Mouse (Mus musculus) MEL (cell line): Measurements from ENCODE around the gene Fgfr2. TPM values are rescaled to one million over a fixed set of nuclear protein-coding genes. Genes with fewer than 3 reads are reported as not detected.

Source experiments
- DNase-seq: peaks from one replicate; pipeline ENCODE4 v3.0.0; 2011; ENCODE audit warnings: low read depth, low spot score
- H3K27ac ChIP-seq: 2 replicates; pipeline ENCODE4 v1.5.1; 2012; ENCODE audit warnings: low read depth, mild to moderate bottlenecking, control low read depth, low read length, moderate library complexity; ENCODE audit not compliant: control insufficient read depth
- H3K27me3 ChIP-seq, 2 experiments: fragments of 150-350 bp in 1 of 2; sonication (generic) in 1 of 2; 2 replicates each; pipeline ENCODE4 v1.6.1; 2012; ENCODE audit warnings: low read length in 2 of 2, mild to moderate bottlenecking in 2 of 2, improper control_type of control experiment in 1 of 2, moderate library complexity in 1 of 2; ENCODE audit not compliant: insufficient read depth in 2 of 2, control insufficient read depth in 1 of 2
- H3K36me3 ChIP-seq, 2 experiments: 2 replicates each; pipeline ENCODE4 v1.6.1; 2012 to 2014; ENCODE audit warnings: low read length in 2 of 2, improper control_type of control experiment in 1 of 2, inconsistent platforms in 1 of 2, mild to moderate bottlenecking in 1 of 2; ENCODE audit not compliant: insufficient read depth in 2 of 2, control insufficient read depth in 1 of 2
- H3K4me1 ChIP-seq, 2 experiments: fragments of 150-350 bp in 1 of 2; sonication (generic) in 1 of 2; 2 replicates each; pipeline ENCODE4 v1.6.1; 2012; ENCODE audit warnings: low read length in 2 of 2, improper control_type of control experiment in 1 of 2, mild to moderate bottlenecking in 1 of 2; ENCODE audit not compliant: insufficient read depth in 2 of 2, control insufficient read depth in 1 of 2
- H3K4me3 ChIP-seq, 2 experiments: fragments of 150-350 bp in 1 of 2; sonication (generic) in 1 of 2; 2 replicates each; pipeline ENCODE4 v1.5.1; 2012; ENCODE audit warnings: low read depth in 2 of 2, low read length in 2 of 2, mild to moderate bottlenecking in 2 of 2, moderate library complexity in 2 of 2, control low read depth in 1 of 2, improper control_type of control experiment in 1 of 2; ENCODE audit not compliant: control insufficient read depth in 1 of 2, insufficient read depth in 1 of 2
- H3K79me2 ChIP-seq: 2 replicates; pipeline ENCODE4 v1.6.1; 2012; ENCODE audit warnings: mild to moderate bottlenecking, low read length, moderate library complexity; ENCODE audit not compliant: control insufficient read depth, poor library complexity, insufficient read depth
- H3K9ac ChIP-seq: 2 replicates; pipeline ENCODE4 v1.6.1; 2012; ENCODE audit warnings: low read depth, mild to moderate bottlenecking, control low read depth, low read length, moderate library complexity; ENCODE audit not compliant: control insufficient read depth, poor library complexity, severe bottlenecking
- H3K9me3 ChIP-seq: fragments of 150-350 bp; sonication (generic); replicated peaks from 2 replicates; pipeline ENCODE4 v1.6.1; 2012; ENCODE audit warnings: mild to moderate bottlenecking, low read length, improper control_type of control experiment, moderate library complexity; ENCODE audit not compliant: insufficient read depth
- BHLHE40 ChIP-seq: IDR thresholded peaks from 2 replicates; pipeline ENCODE4 v1.6.1; 2012; ENCODE audit warnings: low read depth, mild to moderate bottlenecking, inconsistent platforms, low read length, improper control_type of control experiment, borderline replicate concordance
- EP300 ChIP-seq, 2 experiments: IDR thresholded peaks; 2 replicates each; pipeline ENCODE4 v1.6.1; 2011; ENCODE audit warnings: improper control_type of control experiment in 2 of 2, low read length in 2 of 2, low read depth in 1 of 2, mild to moderate bottlenecking in 1 of 2
- ETS1 ChIP-seq: IDR thresholded peaks from 2 replicates; pipeline ENCODE4 v1.6.1; 2012; ENCODE audit warnings: low read depth, mild to moderate bottlenecking, inconsistent platforms, low read length, improper control_type of control experiment, moderate library complexity
- GATA1 ChIP-seq: IDR thresholded peaks from 2 replicates; pipeline ENCODE4 v1.6.1; 2011; ENCODE audit warnings: low read depth, low read length, improper control_type of control experiment
- MAFK ChIP-seq: IDR thresholded peaks from 2 replicates; pipeline ENCODE4 v1.6.1; 2011; ENCODE audit warnings: low read depth, mild to moderate bottlenecking, low read length, improper control_type of control experiment, borderline replicate concordance
- MAZ ChIP-seq: IDR thresholded peaks from 2 replicates; pipeline ENCODE4 v1.6.1; 2012; ENCODE audit warnings: low read depth, mild to moderate bottlenecking, inconsistent platforms, low read length, improper control_type of control experiment
- MYB ChIP-seq: IDR thresholded peaks from 2 replicates; pipeline ENCODE4 v1.6.1; 2011; ENCODE audit warnings: mild to moderate bottlenecking, low read depth, low read length, improper control_type of control experiment
- POLR2A ChIP-seq, 2 experiments: IDR thresholded peaks; 2 replicates each; pipeline ENCODE4 v1.6.1; 2011 to 2012; ENCODE audit warnings: low read length in 2 of 2, mild to moderate bottlenecking in 2 of 2, control low read depth in 1 of 2, improper control_type of control experiment in 1 of 2, low read depth in 1 of 2, moderate library complexity in 1 of 2; ENCODE audit not compliant: control insufficient read depth in 1 of 2, insufficient read depth in 1 of 2, poor library complexity in 1 of 2
- POLR2AphosphoS5 ChIP-seq: IDR thresholded peaks from 2 replicates; pipeline ENCODE4 v1.6.1; 2012; ENCODE audit warnings: low read depth, borderline replicate concordance, mild to moderate bottlenecking, inconsistent platforms, low read length, moderate library complexity, mixed read lengths
- RAD21 ChIP-seq: IDR thresholded peaks from 2 replicates; pipeline ENCODE4 v1.6.1; 2011; ENCODE audit warnings: mild to moderate bottlenecking, low read depth, low read length, improper control_type of control experiment
- RCOR1 ChIP-seq: IDR thresholded peaks from 2 replicates; pipeline ENCODE4 v1.6.1; 2012; ENCODE audit warnings: low read depth, mild to moderate bottlenecking, inconsistent platforms, low read length, improper control_type of control experiment
- SIN3A ChIP-seq: IDR thresholded peaks from 2 replicates; pipeline ENCODE4 v1.6.1; 2012; ENCODE audit warnings: low read length, improper control_type of control experiment, inconsistent platforms
- TAL1 ChIP-seq: IDR thresholded peaks from 2 replicates; pipeline ENCODE4 v1.6.1; 2012; ENCODE audit warnings: mild to moderate bottlenecking, inconsistent platforms, low read length, moderate library complexity, mixed read lengths
- TCF12 ChIP-seq: IDR thresholded peaks from 2 replicates; pipeline ENCODE4 v1.6.1; 2014; ENCODE audit warnings: low read depth, mild to moderate bottlenecking, inconsistent platforms, low read length, improper control_type of control experiment, moderate library complexity
- UBTF ChIP-seq: IDR thresholded peaks from 2 replicates; pipeline ENCODE4 v1.6.1; 2012; ENCODE audit warnings: low read depth, mild to moderate bottlenecking, inconsistent platforms, low read length, improper control_type of control experiment, moderate library complexity, borderline replicate concordance; ENCODE audit not compliant: insufficient read depth
- USF2 ChIP-seq, 2 experiments: IDR thresholded peaks; 2 replicates each; pipeline ENCODE4 v1.6.1; 2011 to 2012; ENCODE audit warnings: improper control_type of control experiment in 2 of 2, low read length in 2 of 2, borderline replicate concordance in 1 of 2, inconsistent platforms in 1 of 2, low read depth in 1 of 2, mild to moderate bottlenecking in 1 of 2; ENCODE audit not compliant: insufficient read depth in 1 of 2
- ZMIZ1 ChIP-seq: IDR thresholded peaks from 2 replicates; pipeline ENCODE4 v1.6.1; 2012; ENCODE audit warnings: low read depth, mild to moderate bottlenecking, inconsistent platforms, low read length, improper control_type of control experiment, moderate library complexity
- polyA plus RNA-seq, 2 experiments: library from polyadenylated mRNA; stranded (reverse) in 1 of 2; unstranded in 1 of 2; fragments of >175 nt in 1 of 2; fragments of >200 nt in 1 of 2; gene quantifications; 2 replicates each; pipeline versions ENCODE4 v1.2.1 to v1.2.4; 2012; ENCODE audit warnings: low replicate concordance in 2 of 2, low read depth in 1 of 2; ENCODE audit not compliant: insufficient read length in 2 of 2, insufficient read depth in 1 of 2, missing spikeins in 1 of 2
- total RNA-seq: library from RNA; depleted of rRNA; stranded (reverse); fragments of 300-350 nt; gene quantifications from 2 replicates; pipeline ENCODE4 v1.2.3, GENCODE M21; 2012

The Fgfr2 gene
- total and polyA plus RNA-seq, 3 experiments: not detected

- no peaks in the 10 kb centered on the region for H3K27me3 ChIP-seq
- H3K36me3 ChIP-seq: peaks cover 0 to 25% of the 10 kb centered on the region in 2 experiments; a peak in 2 of 4 replicates
- H3K4me3 ChIP-seq: no peak overlapping the region
- TF ChIP-seq EP300 (IDR thresholded peaks at IDR 0.05; ENCODE audit: low read depth in 1 of 2, low read length in 2 of 2) (no peak), TCF12 (no peak), UBTF (no peak)
- no peak for DNase-seq
- H3K27ac ChIP-seq: no peak overlapping the region
- H3K79me2 ChIP-seq: no peaks in the 10 kb centered on the region
- H3K9me3 ChIP-seq: no peaks in the 10 kb centered on the region
- H3K9ac ChIP-seq: no peak overlapping the region
- H3K4me1 ChIP-seq: peaks cover 21 to 25% of the 10 kb centered on the region in 2 experiments
Measured at GRCm38 (mm10) chr7:132742912-132743311, 380.2 kb downstream of the Fgfr2 start.

GRCm38 (mm10) chr7:132739829-132740228 lies 383.3 kb downstream of the Fgfr2 start:
- Histone ChIP-seq H3K4me1 (peaks cover 32 to 50% of the 10 kb centered on the region in 2 experiments), H3K79me2 (no peaks in the 10 kb centered on the region), H3K27ac (peak overlapping the region; percentile 54), H3K4me3 (no peak overlapping the region), H3K9ac (no peak overlapping the region), H3K36me3 (peaks cover 0 to 45% of the 10 kb centered on the region in 2 experiments; a peak in 2 of 4 replicates), H3K27me3 (no peaks in the 10 kb centered on the region), H3K9me3 (no peaks in the 10 kb centered on the region)
- peak; percentile 47 for DNase-seq
- TF ChIP-seq ZMIZ1: no peak
- TF ChIP-seq BHLHE40: no peak
- no peak for TF ChIP-seq POLR2A (IDR thresholded peaks at IDR 0.05; ENCODE audit: control insufficient read depth in 1 of 2, insufficient read depth in 1 of 2, low read depth in 1 of 2, low read length in 2 of 2, poor library complexity in 1 of 2)
- no peak for TF ChIP-seq MAZ
- TF ChIP-seq ETS1: 0 out of 2 replicates have a peak, but pooled peaks have one; percentile 31
- 0 out of 2 replicates have a peak, but pooled peaks have one; percentile 8 for TF ChIP-seq MAFK
- 0 out of 2 replicates have a peak, but pooled peaks have one; percentile 8 for TF ChIP-seq TCF12
- peak; percentile 31; the same call in 1 of the 2 replicates for TF ChIP-seq SIN3A
- peak in 1 of 2 experiments; percentile 24; a peak in 1 of 4 replicates for TF ChIP-seq EP300 (IDR thresholded peaks at IDR 0.05; ENCODE audit: low read depth in 1 of 2, low read length in 2 of 2)
- TF ChIP-seq POLR2AphosphoS5: no peak
- TF ChIP-seq GATA1: peak; percentile 76

- TF ChIP-seq SIN3A (peak; percentile 61), TCF12 (peak; percentile 94), MYB (peak; percentile 48; the same call in 1 of the 2 replicates), RCOR1 (peak; percentile 58), ETS1 (peak; percentile 70), MAFK (no peak; the same call in 1 of the 2 replicates), EP300 (IDR thresholded peaks at IDR 0.05; ENCODE audit: low read depth in 1 of 2, low read length in 2 of 2) (peak; percentile 89 to 93), GATA1 (peak; percentile 91), TAL1 (peak; percentile 52), USF2 (IDR thresholded peaks at IDR 0.05; ENCODE audit: borderline replicate concordance in 1 of 2, insufficient read depth in 1 of 2, low read depth in 1 of 2, low read length in 2 of 2) (no peak), RAD21 (no peak)
- H3K27me3 ChIP-seq: no peaks in the 10 kb centered on the region
- H3K27ac ChIP-seq: peak overlapping the region; percentile 61
- H3K9me3 ChIP-seq: no peaks in the 10 kb centered on the region
- no peak overlapping the region for H3K9ac ChIP-seq
- H3K4me3 ChIP-seq: no peak overlapping the region
- H3K79me2 ChIP-seq: no peaks in the 10 kb centered on the region
- H3K4me1 ChIP-seq: peaks cover 32 to 52% of the 10 kb centered on the region in 2 experiments
- peaks cover 0 to 46% of the 10 kb centered on the region in 2 experiments; a peak in 2 of 4 replicates for H3K36me3 ChIP-seq
- peak; percentile 53 for DNase-seq
Measured at GRCm38 (mm10) chr7:132738844-132739243, 384.3 kb downstream of the Fgfr2 start.
